Mouse (Mus musculus) liver, embryonic 16.5 days (tissue): ENCODE measurements around the gene Ctf1. TPM values are rescaled to one million over a fixed set of nuclear protein-coding genes. Genes with fewer than 3 reads are reported as not detected.

Experiments used
- ATAC-seq: fragments of 200-750 bp; cut with Nextera tagmentation; 2 replicates; pipeline ENCODE4 v1.8.0; 2017; ENCODE audit warnings: low read depth, mild to moderate bottlenecking, moderate number of reproducible peaks, moderate library complexity
- H3K27ac ChIP-seq: fragments of 300-500 bp; sonication (generic); 2 replicates; pipeline ENCODE4 v1.5.1; 2014; ENCODE audit warnings: mild to moderate bottlenecking, low read length
- H3K27me3 ChIP-seq: fragments of 300-500 bp; sonication (generic); 2 replicates; pipeline ENCODE4 v1.6.1; 2014; ENCODE audit warnings: low read depth, low read length, mixed read lengths; ENCODE audit not compliant: control insufficient read depth, insufficient read depth
- H3K36me3 ChIP-seq: fragments of 300-500 bp; sonication (generic); 2 replicates; pipeline ENCODE4 v1.6.1; 2014; ENCODE audit warnings: mild to moderate bottlenecking; ENCODE audit not compliant: control insufficient read depth, insufficient read depth
- H3K4me1 ChIP-seq: fragments of 300-500 bp; sonication (generic); 2 replicates; pipeline ENCODE4 v1.6.1; 2014; ENCODE audit warnings: low read depth, low read length, mixed read lengths; ENCODE audit not compliant: control insufficient read depth
- H3K4me2 ChIP-seq: fragments of 300-500 bp; sonication (generic); 2 replicates; pipeline ENCODE4 v1.6.1; 2014; ENCODE audit warnings: low read depth, low read length, mixed read lengths
- H3K4me3 ChIP-seq: fragments of 300-500 bp; sonication (generic); 2 replicates; pipeline ENCODE4 v1.5.1; 2014; ENCODE audit warnings: low read depth, mild to moderate bottlenecking, low read length
- H3K9ac ChIP-seq: fragments of 300-500 bp; sonication (generic); 2 replicates; pipeline ENCODE4 v1.6.1; 2014; ENCODE audit warnings: low read depth, low read length
- H3K9me3 ChIP-seq: fragments of 300-500 bp; sonication (generic); replicated peaks from 2 replicates; pipeline ENCODE4 v1.6.1; 2016; ENCODE audit warnings: low read length; ENCODE audit not compliant: control insufficient read depth
- WGBS: fragments of 180-500 bp; shearing (Covaris S2); extraction: QIAGEN DNeasy Blood & Tissue Kit; methylation state at CpG from one replicate; pipeline ENCODE4 v1.1.7; 2014; ENCODE audit not compliant: insufficient replicate concordance; 5-methylcytosine and 5-hydroxymethylcytosine counted together
- polyA plus RNA-seq: library from polyadenylated mRNA; unstranded; fragments of >200 nt; fragmentation: Nextera tagmentation; extraction: Ambion mirVana; gene quantifications from 2 replicates; pipeline ENCODE4 v1.2.1, GENCODE M21; 2015

Gene Ctf1
- polyA plus RNA-seq, 1 experiment from 2014 or later, result 2.5 TPM

- peak; percentile 80 for ATAC-seq
- Histone ChIP-seq H3K9ac (peak overlapping the region; percentile 65), H3K27ac (peak overlapping the region; percentile 79), H3K9me3 (no peaks in the 10 kb centered on the region), H3K4me1 (peaks cover 14% of the 10 kb centered on the region), H3K4me2 (peak overlapping the region; percentile 78), H3K36me3 (no peaks in the 10 kb centered on the region; the same call in 1 of the 2 replicates), H3K27me3 (no peaks in the 10 kb centered on the region), H3K4me3 (peak overlapping the region; percentile 64)
- WGBS, result under 1% methylated on average over 19 of the region's 19 CpGs
These were observed 32.7 kb downstream of the Ctf1 start for GRCm38 (mm10) chr7:127745251-127745651.

- ATAC-seq, result peak; percentile 75
- no peaks in the 10 kb centered on the region for H3K9me3 ChIP-seq
- no peaks in the 10 kb centered on the region; the same call in 1 of the 2 replicates for H3K36me3 ChIP-seq
- H3K4me2 ChIP-seq, result peak overlapping the region; percentile 78
- H3K27me3 ChIP-seq, result no peaks in the 10 kb centered on the region
- peak overlapping the region; percentile 64 for H3K4me3 ChIP-seq
- peaks cover 14% of the 10 kb centered on the region for H3K4me1 ChIP-seq
- peak overlapping the region; percentile 79 for H3K27ac ChIP-seq
- WGBS, result under 1% methylated on average over 39 of the region's 39 CpGs
- peak overlapping the region; percentile 65 for H3K9ac ChIP-seq
These were observed 33.3 kb downstream of the Ctf1 start for GRCm38 (mm10) chr7:127745652-127746493.

GRCm38 (mm10) chr7:127746494-127747491, 34.3 kb downstream of the Ctf1 start:
- H3K4me2 ChIP-seq, result peak overlapping the region; percentile 78
- peak overlapping the region; percentile 54 for H3K9ac ChIP-seq
- ATAC-seq, result 0 out of 2 replicates have a peak, but pooled peaks have one; percentile 0
- peaks cover 14% of the 10 kb centered on the region for H3K4me1 ChIP-seq
- H3K9me3 ChIP-seq, result no peaks in the 10 kb centered on the region
- WGBS, result 1% methylated on average over 37 of the region's 62 CpGs
- no peaks in the 10 kb centered on the region for H3K27me3 ChIP-seq
- no peak overlapping the region for H3K27ac ChIP-seq
- peak overlapping the region; percentile 64 for H3K4me3 ChIP-seq
- no peaks in the 10 kb centered on the region; the same call in 1 of the 2 replicates for H3K36me3 ChIP-seq

DNA sequence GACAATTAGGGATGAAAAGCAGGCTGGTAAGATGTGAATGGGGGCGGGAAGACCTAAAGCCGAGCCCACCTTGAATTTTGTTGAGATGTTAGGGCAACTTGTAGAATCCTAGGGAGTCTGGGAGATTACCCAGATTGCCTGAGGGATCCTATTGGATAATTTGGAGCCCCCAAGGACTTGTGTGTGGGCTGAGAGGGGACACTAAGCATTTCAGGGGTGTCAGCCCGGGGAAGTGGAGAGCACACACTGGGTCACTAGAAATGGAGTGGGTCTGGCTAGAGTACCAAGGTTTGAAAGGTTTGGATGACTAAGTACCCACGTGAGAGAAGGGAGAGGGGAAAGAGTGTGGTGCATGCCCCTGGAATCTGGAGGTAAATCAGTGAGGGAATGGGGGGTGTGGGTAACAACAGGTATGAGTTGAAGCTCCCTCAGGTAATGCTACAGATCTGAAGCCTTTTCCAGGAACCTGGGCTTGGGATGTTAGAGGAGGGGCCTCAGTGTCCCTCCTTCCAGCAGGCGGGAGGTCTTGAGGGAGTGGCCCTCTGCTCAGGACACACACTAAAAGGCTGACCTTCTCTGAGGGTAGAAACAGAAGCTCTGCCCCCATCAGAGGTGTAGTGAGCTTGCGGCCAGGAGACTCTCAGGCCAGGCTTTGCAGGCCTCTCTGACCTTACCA, 35.2 kb downstream of the Ctf1 start:
- Histone ChIP-seq H3K9me3 (no peaks in the 10 kb centered on the region), H3K4me3 (no peak overlapping the region; the same call in 1 of the 2 replicates), H3K4me2 (0 out of 2 replicates have a peak overlapping the region, but pooled peaks have one; percentile 78), H3K27me3 (no peaks in the 10 kb centered on the region), H3K36me3 (no peaks in the 10 kb centered on the region; the same call in 1 of the 2 replicates), H3K4me1 (peaks cover 14% of the 10 kb centered on the region), H3K27ac (no peak overlapping the region), H3K9ac (no peak overlapping the region)
- 74% methylated on average over 6 of the region's 6 CpGs for WGBS
- ATAC-seq, result no peak

DNA sequence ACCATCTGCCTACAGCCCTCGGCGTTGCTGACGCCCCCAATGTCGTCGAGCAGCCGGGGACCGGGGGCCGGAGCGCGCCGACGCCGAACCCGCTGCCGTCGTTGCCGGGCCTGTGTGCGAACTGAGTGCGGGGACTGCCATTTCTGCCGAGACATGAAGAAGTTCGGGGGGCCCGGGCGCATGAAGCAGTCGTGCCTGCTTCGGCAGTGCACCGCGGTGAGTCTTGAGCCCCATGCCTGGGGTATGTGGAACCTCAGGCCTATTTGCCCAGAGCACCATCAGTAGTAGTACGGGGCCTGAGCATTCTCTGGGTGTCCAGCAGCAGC, 35.7 kb downstream of the Ctf1 start:
- Histone ChIP-seq H3K27me3 (no peaks in the 10 kb centered on the region), H3K36me3 (no peaks in the 10 kb centered on the region; the same call in 1 of the 2 replicates), H3K4me2 (no peak overlapping the region), H3K9me3 (no peaks in the 10 kb centered on the region), H3K4me1 (peaks cover 14% of the 10 kb centered on the region), H3K9ac (no peak overlapping the region), H3K4me3 (no peak overlapping the region), H3K27ac (no peak overlapping the region)
- no peak for ATAC-seq
- 89% methylated on average over 28 of the region's 28 CpGs for WGBS

DNA sequence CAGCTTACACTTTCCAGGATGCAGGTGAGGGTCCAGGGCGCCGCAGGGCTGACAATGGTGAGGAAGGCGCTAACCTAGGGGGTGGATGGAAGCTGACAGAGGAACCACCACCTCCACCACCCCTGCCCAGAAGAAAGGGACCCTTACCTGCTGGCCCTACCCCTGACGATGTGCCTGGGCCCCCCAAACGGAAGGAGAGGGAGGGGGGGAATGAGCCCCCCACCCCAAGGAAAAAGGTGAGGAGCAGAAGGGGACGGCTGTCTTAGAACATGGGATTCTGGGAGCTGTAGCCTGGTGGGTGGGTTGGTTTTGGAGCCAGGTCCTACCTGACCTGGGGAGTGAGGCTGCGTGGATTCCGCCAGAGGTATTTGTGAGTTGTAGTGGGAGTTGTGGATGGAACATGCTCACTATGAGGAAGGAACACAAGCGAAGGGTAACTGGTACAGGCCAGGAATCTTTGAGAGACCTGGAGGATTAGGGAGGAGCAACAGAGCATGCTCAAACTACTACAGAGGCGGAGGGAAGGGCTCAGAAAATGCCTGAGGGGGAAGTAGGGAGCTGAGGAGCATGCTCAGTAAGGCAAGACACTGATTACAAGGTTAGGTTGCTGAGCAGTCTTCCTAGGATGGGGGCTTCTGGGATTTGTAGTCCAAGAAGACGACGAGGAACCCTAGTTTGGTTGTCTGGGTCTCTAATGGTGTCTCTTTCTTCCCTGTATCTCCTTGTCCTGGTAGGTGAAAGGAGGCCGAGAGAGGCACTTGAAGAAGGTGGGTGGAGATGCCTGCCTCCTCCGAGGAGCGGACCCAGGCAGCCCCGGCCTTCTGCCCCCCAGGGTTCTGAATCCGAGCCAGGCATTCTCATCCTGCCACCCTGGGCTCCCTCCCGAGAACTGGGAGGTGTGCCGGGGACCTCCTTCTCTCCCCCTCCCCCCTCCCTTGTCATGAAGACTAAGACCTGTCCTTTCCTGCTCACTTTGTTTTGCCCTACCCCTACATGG, 37.9 kb downstream of the Ctf1 start:
- Histone ChIP-seq H3K27me3 (no peaks in the 10 kb centered on the region), H3K4me1 (peaks cover 4% of the 10 kb centered on the region), H3K27ac (no peak overlapping the region), H3K36me3 (no peaks in the 10 kb centered on the region; the same call in 1 of the 2 replicates), H3K9ac (no peak overlapping the region), H3K4me3 (no peak overlapping the region), H3K4me2 (no peak overlapping the region), H3K9me3 (no peaks in the 10 kb centered on the region)
- 71% methylated on average over 19 of the region's 19 CpGs for WGBS
- ATAC-seq, result no peak

DNA sequence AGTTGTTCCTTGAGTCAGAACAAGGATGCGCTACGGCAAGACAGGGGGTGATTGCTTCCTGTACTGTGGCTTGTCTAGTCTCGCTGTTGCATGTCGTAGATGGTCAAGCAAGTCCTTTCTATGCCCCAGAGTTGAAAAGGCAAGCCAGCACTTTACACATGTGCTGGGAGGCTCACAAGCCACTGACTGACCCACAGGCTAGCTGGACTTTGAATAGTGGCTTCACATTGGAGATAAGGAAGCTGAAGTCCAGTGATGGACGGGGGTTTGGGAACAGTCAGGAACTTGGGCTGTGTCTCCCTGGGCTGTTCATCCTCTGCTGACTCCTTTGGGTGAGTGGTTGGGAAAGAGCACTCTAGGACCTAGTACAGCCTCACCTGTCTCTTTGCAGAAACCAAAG, 39.1 kb downstream of the Ctf1 start:
- no peaks in the 10 kb centered on the region; the same call in 1 of the 2 replicates for H3K36me3 ChIP-seq
- no peak for ATAC-seq
- no peak overlapping the region for H3K4me2 ChIP-seq
- no peak overlapping the region for H3K4me3 ChIP-seq
- no peaks in the 10 kb centered on the region for H3K9me3 ChIP-seq
- no peaks in the 10 kb centered on the region for H3K27me3 ChIP-seq
- H3K4me1 ChIP-seq, result peaks cover 4% of the 10 kb centered on the region
- H3K9ac ChIP-seq, result no peak overlapping the region
- 82% methylated on average over 5 of the region's 5 CpGs for WGBS
- no peak overlapping the region for H3K27ac ChIP-seq
